Mouse (Mus musculus): ENCODE measurements around the gene Angptl3. TPM values are rescaled to one million over a fixed set of nuclear protein-coding genes. Genes with fewer than 3 reads are reported as not detected.

Angptl3 gene
- total and polyA plus RNA-seq, 2 experiments from 2014 or later: 1.7 TPM; not detected in 1

GRCm38 (mm10) chr4:99087760-99088485 is 57.2 kb downstream of the Angptl3 start:
- no peak for ATAC-seq (ENCODE audit: insufficient read depth, low read depth)
- no peak overlapping the region for H3K4me3 ChIP-seq (ENCODE audit: low read depth, low read length)
- H3K4me1 ChIP-seq (ENCODE audit: control insufficient read depth, insufficient read depth): peaks cover 6% of the 10 kb centered on the region; the same call in 1 of the 2 replicates
- H3K27me3 ChIP-seq (ENCODE audit: control insufficient read depth, insufficient read depth, low read length): no peaks in the 10 kb centered on the region
- H3K27ac ChIP-seq (ENCODE audit: low read depth): no peak overlapping the region
- no peaks in the 10 kb centered on the region for H3K9me3 ChIP-seq (replicated peaks; ENCODE audit: control insufficient read depth, low read length)
- H3K36me3 ChIP-seq (replicated peaks; ENCODE audit: control insufficient read depth, insufficient read depth, low read length): 0 out of 2 replicates have a peak, but pooled peaks cover 6% of the 10 kb centered on the region
- WGBS: 91% methylated on average over 17 of the region's 17 CpGs
- H3K9ac ChIP-seq (replicated peaks; ENCODE audit: low read depth, low read length): no peak overlapping the region
- no peak overlapping the region for H3K4me2 ChIP-seq (ENCODE audit: low read depth, low read length)
- no peak for DNase-seq (ENCODE audit: low spot score)
- TF ChIP-seq CTCF (IDR thresholded peaks at IDR 0.05; ENCODE audit: low read depth): no peak
- no peak for TF ChIP-seq EP300 (IDR thresholded peaks at IDR 0.05; ENCODE audit: low read depth)

DNA sequence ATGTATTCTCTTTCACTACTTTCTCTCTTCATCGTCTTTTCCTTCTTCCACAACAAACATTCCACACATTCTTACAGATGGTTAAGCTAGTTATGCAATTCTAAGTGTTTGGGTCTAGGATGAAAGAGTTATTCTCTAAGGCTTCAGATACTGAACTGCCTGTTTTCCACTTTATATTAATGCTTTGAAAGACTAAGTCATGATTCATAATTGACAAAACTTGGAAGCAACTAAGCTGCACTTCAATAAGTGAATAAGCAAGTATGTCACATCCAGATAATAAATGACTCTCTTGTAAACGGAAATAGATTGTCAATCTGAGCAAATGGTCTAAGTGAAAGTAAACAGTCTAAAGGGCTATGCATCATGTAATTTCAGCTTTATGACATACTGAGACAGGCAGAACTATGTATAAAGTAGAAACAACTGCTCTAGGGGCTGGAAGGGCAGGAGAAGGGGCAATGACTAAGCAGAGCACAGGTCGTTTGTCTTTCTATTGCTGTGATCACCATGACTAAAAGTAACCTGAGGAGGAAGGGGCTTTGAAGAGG is 60.5 kb downstream of the Angptl3 start:
- Histone ChIP-seq H3K36me3 (replicated peaks; ENCODE audit: control insufficient read depth, insufficient read depth, low read length) (no peaks in the 10 kb centered on the region), H3K9ac (replicated peaks; ENCODE audit: low read depth, low read length) (no peak overlapping the region), H3K27ac (ENCODE audit: low read depth) (no peak overlapping the region), H3K27me3 (ENCODE audit: control insufficient read depth, insufficient read depth, low read length) (no peaks in the 10 kb centered on the region), H3K4me2 (ENCODE audit: low read depth, low read length) (no peak overlapping the region), H3K4me3 (ENCODE audit: low read depth, low read length) (no peak overlapping the region), H3K9me3 (replicated peaks; ENCODE audit: control insufficient read depth, low read length) (no peaks in the 10 kb centered on the region), H3K4me1 (ENCODE audit: control insufficient read depth, insufficient read depth) (peaks cover 6% of the 10 kb centered on the region; the same call in 1 of the 2 replicates)
- WGBS: 39% methylated on average over 3 of the region's 3 CpGs
- no peak for DNase-seq (ENCODE audit: low spot score)
- no peak for ATAC-seq (ENCODE audit: insufficient read depth, low read depth)
- TF ChIP-seq CTCF (IDR thresholded peaks at IDR 0.05; ENCODE audit: low read depth): no peak
- TF ChIP-seq EP300 (IDR thresholded peaks at IDR 0.05; ENCODE audit: low read depth): no peak

- TF ChIP-seq EP300 (IDR thresholded peaks at IDR 0.05; ENCODE audit: low read depth): no peak
- TF ChIP-seq CTCF (IDR thresholded peaks at IDR 0.05; ENCODE audit: low read depth): no peak
- Histone ChIP-seq H3K9ac (replicated peaks; ENCODE audit: low read depth, low read length) (no peak overlapping the region), H3K27ac (ENCODE audit: low read depth) (no peak overlapping the region), H3K36me3 (replicated peaks; ENCODE audit: control insufficient read depth, insufficient read depth, low read length) (no peaks in the 10 kb centered on the region), H3K4me3 (ENCODE audit: low read depth, low read length) (no peak overlapping the region), H3K27me3 (ENCODE audit: control insufficient read depth, insufficient read depth, low read length) (no peaks in the 10 kb centered on the region), H3K4me1 (ENCODE audit: control insufficient read depth, insufficient read depth) (peaks cover 6% of the 10 kb centered on the region; the same call in 1 of the 2 replicates), H3K9me3 (replicated peaks; ENCODE audit: control insufficient read depth, low read length) (no peaks in the 10 kb centered on the region), H3K4me2 (ENCODE audit: low read depth, low read length) (no peak overlapping the region)
- ATAC-seq (ENCODE audit: insufficient read depth, low read depth): no peak
- 89% methylated on average over 3 of the region's 3 CpGs for WGBS
- DNase-seq (ENCODE audit: low spot score): no peak
These were observed 61.0 kb downstream of the Angptl3 start for GRCm38 (mm10) chr4:99091777-99092176.

Other genes with a start within 250 kb of the Angptl3 start
- 1.1 and 3.3 TPM in 2 replicates for gene Kank4, start 213.4 kb upstream of the Angptl3 start, total RNA-seq (2014; rRNA removed; ENCODE audit: low replicate concordance)
- gene Kank4, start 213.4 kb upstream of the Angptl3 start, polyA plus RNA-seq (2015; fragmentation: Nextera tagmentation; extraction: Ambion mirVana): 0.22 and 0.38 TPM in 2 replicates
- gene I0C0044D17Rik, start 207.1 kb upstream of the Angptl3 start, total RNA-seq (2014; rRNA removed; ENCODE audit: low replicate concordance): not detected in 2 replicates
- not detected in 2 replicates for gene I0C0044D17Rik, start 207.1 kb upstream of the Angptl3 start, polyA plus RNA-seq (2015; fragmentation: Nextera tagmentation; extraction: Ambion mirVana)
- 11.4 and 16.5 TPM in 2 replicates for gene Usp1, start 107.1 kb upstream of the Angptl3 start, total RNA-seq (2014; rRNA removed; ENCODE audit: low replicate concordance)
- 24.5 and 27.8 TPM in 2 replicates for gene Usp1, start 107.1 kb upstream of the Angptl3 start, polyA plus RNA-seq (2015; fragmentation: Nextera tagmentation; extraction: Ambion mirVana)
- gene Dock7, start 90.0 kb downstream of the Angptl3 start, total RNA-seq (2014; rRNA removed; ENCODE audit: low replicate concordance): 17.4 and 19.7 TPM in 2 replicates
- 10.2 and 11.5 TPM in 2 replicates for gene Dock7, start 90.0 kb downstream of the Angptl3 start, polyA plus RNA-seq (2015; fragmentation: Nextera tagmentation; extraction: Ambion mirVana)
- gene Atg4c, start 163.0 kb downstream of the Angptl3 start, total RNA-seq (2014; rRNA removed; ENCODE audit: low replicate concordance): 2.4 and 15.2 TPM in 2 replicates
- 6.2 and 6.7 TPM in 2 replicates for gene Atg4c, start 163.0 kb downstream of the Angptl3 start, polyA plus RNA-seq (2015; fragmentation: Nextera tagmentation; extraction: Ambion mirVana)